Mouse (Mus musculus) thymus, postnatal 36 days (tissue): ENCODE measurements around the gene Glyat.

Experiments used
- DNase-seq, 2 experiments: peaks; one replicate each; pipeline ENCODE4 v3.0.0; 2022; ENCODE audit warnings: mixed read lengths in 2 of 2

The Glyat gene

GRCm38 (mm10) chr19:12685231-12685630 is 52.1 kb downstream of the Glyat start:
- no peak for DNase-seq

- no peak for DNase-seq
Measured at GRCm38 (mm10) chr19:12695590-12695989, 62.5 kb downstream of the Glyat start, which contains the start of gene Keg1. TSS of gene Keg1 (plus strand) at chr19:12695786.

- no peak for DNase-seq
Measured at GRCm38 (mm10) chr19:12696221-12696620, 63.1 kb downstream of the Glyat start.
